Mouse (Mus musculus) limb, embryonic 15.5 days (tissue): ENCODE measurements around the gene Ephb2. TPM values are rescaled to one million over a fixed set of nuclear protein-coding genes. Genes with fewer than 3 reads are reported as not detected.

Experiments
- ATAC-seq: fragments of 200-750 bp; cut with Nextera tagmentation; 2 replicates; pipeline ENCODE4 v1.8.0; 2017; ENCODE audit warnings: low read depth, moderate TSS enrichment; ENCODE audit not compliant: insufficient number of reproducible peaks, low FRiP score, low TSS enrichment
- H3K27ac ChIP-seq: fragments of 300-500 bp; sonication (generic); 2 replicates; pipeline ENCODE4 v1.5.1; 2015; ENCODE audit warnings: moderate library complexity, mild to moderate bottlenecking, inconsistent platforms
- H3K27me3 ChIP-seq: fragments of 300-500 bp; sonication (generic); 2 replicates; pipeline ENCODE4 v1.6.1; 2015; ENCODE audit warnings: inconsistent platforms
- H3K36me3 ChIP-seq: fragments of 300-500 bp; sonication (generic); 2 replicates; pipeline ENCODE4 v1.6.1; 2015; ENCODE audit warnings: inconsistent platforms
- H3K4me1 ChIP-seq: fragments of 300-500 bp; sonication (generic); 2 replicates; pipeline ENCODE4 v1.6.1; 2015; ENCODE audit warnings: inconsistent platforms
- H3K4me2 ChIP-seq: fragments of 300-500 bp; sonication (generic); 2 replicates; pipeline ENCODE4 v1.6.1; 2015; ENCODE audit warnings: mild to moderate bottlenecking, inconsistent platforms
- H3K4me3 ChIP-seq: fragments of 300-500 bp; sonication (generic); 2 replicates; pipeline ENCODE4 v1.5.1; 2015; ENCODE audit warnings: mild to moderate bottlenecking, inconsistent platforms
- H3K9ac ChIP-seq: fragments of 300-500 bp; sonication (generic); 2 replicates; pipeline ENCODE4 v1.6.1; 2015; ENCODE audit warnings: inconsistent platforms
- H3K9me3 ChIP-seq: fragments of 300-500 bp; sonication (generic); 2 replicates; pipeline ENCODE4 v1.6.1; 2016; ENCODE audit warnings: inconsistent platforms
- WGBS: fragments of 180-500 bp; shearing (Covaris S2); methylation state at CpG from one replicate; pipeline ENCODE4 v1.1.7; 2015; 5-methylcytosine and 5-hydroxymethylcytosine counted together
- polyA plus RNA-seq: library from polyadenylated mRNA; unstranded; fragments of >200 nt; fragmentation: Nextera tagmentation; extraction: Ambion mirVana; gene quantifications from 2 replicates; pipeline ENCODE4 v1.2.1, GENCODE M21; 2015

The Ephb2 gene
- polyA plus RNA-seq, 1 experiment from 2014 or later = 11.3 TPM

DNA sequence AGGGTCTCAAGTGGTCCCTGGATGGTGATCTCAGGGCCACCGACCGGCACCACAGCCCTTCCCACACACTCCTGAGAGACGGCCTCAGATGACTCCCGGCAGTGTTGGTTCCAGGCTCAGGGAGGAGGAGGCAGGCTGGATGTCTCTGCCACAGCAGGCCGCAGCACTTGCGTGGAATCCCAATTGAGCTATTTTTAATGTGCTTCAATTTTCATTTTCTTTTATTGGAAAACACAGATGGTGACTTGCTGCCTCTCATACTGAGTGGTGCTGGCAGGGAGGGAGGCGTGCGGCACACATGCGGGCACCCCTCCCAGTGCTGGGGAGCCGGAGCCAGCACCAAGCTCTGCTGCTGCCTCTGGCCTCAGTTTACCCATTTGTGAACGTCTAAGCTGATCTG, 42.5 kb downstream of the Ephb2 start:
- Histone ChIP-seq H3K9ac (no peak overlapping the region), H3K36me3 (no peaks in the 10 kb centered on the region), H3K9me3 (no peaks in the 10 kb centered on the region), H3K27me3 (0 out of 2 replicates have a peak, but pooled peaks cover 2% of the 10 kb centered on the region), H3K4me3 (no peak overlapping the region), H3K4me1 (peaks cover 53% of the 10 kb centered on the region), H3K27ac (no peak overlapping the region), H3K4me2 (no peak overlapping the region)
- ATAC-seq = no peak
- WGBS = 59% methylated on average over 11 of the region's 11 CpGs

DNA sequence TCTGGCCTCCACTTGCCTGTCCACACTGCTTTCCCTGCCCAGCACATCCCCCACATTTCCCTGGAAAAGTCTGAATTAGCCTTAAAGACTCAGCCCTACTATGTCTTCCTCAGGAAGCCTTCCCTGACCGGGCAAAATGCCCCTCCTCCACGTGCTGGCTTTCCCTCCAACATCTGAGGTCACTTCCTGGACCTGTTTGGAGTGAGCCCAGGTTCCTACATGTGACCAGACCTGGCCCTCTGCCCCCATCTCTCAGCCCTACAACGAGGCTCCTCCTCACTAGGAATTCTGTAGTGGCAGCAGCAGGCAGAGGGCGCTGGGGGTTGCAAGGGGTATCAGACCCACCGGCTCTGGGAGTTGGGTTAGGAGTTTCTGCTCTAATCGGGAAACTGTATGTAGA, 46.0 kb downstream of the Ephb2 start:
- WGBS = 57% methylated on average over 6 of the region's 6 CpGs
- H3K4me2 ChIP-seq = no peak overlapping the region
- ATAC-seq = no peak

DNA sequence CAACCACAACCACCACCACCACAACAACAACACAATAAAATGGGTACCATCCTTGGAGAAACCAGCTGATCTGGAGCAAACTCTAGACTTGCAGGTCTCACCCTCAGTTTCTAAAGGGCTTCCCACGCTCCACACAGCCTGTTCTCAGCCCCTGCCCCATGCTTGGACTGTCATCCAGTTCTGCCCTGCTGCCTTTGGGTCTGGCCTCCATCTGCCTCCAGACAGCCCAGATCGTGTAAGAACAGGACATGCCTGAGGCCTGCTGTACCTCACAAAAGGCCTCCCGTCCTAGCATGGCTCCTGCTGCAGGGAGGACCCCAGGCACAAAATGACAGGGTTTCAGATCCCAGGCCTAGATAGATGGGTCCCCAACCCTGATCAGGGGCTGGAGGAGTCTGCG, 48.4 kb downstream of the Ephb2 start:
- WGBS = 54% methylated on average over 4 of the region's 4 CpGs
- Histone ChIP-seq H3K9me3 (no peaks in the 10 kb centered on the region), H3K27me3 (0 out of 2 replicates have a peak, but pooled peaks cover 2% of the 10 kb centered on the region), H3K36me3 (no peaks in the 10 kb centered on the region), H3K27ac (no peak overlapping the region), H3K4me1 (peaks cover 50% of the 10 kb centered on the region), H3K4me2 (no peak overlapping the region), H3K9ac (no peak overlapping the region), H3K4me3 (no peak overlapping the region)
- ATAC-seq = no peak

More for the DNA sequence above, 46.0 kb downstream of the Ephb2 start:
- 0 out of 2 replicates have a peak, but pooled peaks cover 2% of the 10 kb centered on the region for H3K27me3 ChIP-seq
- H3K27ac ChIP-seq = no peak overlapping the region
- peaks cover 52% of the 10 kb centered on the region for H3K4me1 ChIP-seq
- no peaks in the 10 kb centered on the region for H3K36me3 ChIP-seq
- no peak overlapping the region for H3K9ac ChIP-seq
- no peak overlapping the region for H3K4me3 ChIP-seq
- H3K9me3 ChIP-seq = no peaks in the 10 kb centered on the region

DNA sequence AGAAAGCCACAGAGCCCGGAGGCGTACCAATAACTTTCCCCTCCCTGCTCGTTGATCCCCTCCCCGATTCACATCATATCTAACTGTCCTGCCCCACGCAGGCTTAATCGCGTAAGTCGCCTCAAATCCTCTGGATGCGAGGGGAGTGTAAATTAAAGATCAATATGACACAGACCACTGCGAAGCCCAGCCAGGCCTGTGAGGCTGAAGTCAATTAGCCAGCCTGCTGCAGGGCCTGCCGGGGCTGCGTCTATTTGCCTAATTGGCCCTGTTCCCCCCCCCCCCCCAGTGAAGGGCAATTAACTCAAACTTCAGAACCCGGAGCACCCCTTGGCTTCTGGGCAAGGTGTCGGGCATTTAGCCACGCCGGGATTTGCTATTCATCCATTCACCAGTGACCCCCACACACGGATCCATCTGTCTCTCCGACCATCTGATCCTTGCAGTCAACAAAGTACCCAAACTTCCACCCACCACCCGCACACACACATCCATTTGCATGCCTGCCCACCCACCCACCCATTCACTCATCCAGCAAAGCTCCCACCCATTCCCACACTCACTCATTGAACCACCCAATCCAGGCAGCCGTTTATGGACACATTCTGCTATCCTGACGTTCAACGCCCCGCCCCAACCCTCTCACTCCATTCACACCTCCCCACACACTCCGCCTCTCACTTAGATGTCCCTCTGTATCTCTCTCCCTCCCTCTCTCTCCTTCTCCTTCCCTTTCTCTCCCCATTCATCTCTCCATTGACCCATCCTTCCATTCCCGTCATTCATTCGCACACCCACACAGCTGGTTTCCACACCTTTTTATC, 49.1 kb downstream of the Ephb2 start:
- no peak overlapping the region for H3K9ac ChIP-seq
- H3K36me3 ChIP-seq = no peaks in the 10 kb centered on the region
- ATAC-seq = no peak
- no peak overlapping the region for H3K4me2 ChIP-seq
- WGBS = 42% methylated on average over 26 of the region's 26 CpGs
- 0 out of 2 replicates have a peak, but pooled peaks cover 2% of the 10 kb centered on the region for H3K27me3 ChIP-seq
- H3K4me1 ChIP-seq = peaks cover 53% of the 10 kb centered on the region
- no peak overlapping the region for H3K4me3 ChIP-seq
- H3K9me3 ChIP-seq = no peaks in the 10 kb centered on the region
- no peak overlapping the region for H3K27ac ChIP-seq

DNA sequence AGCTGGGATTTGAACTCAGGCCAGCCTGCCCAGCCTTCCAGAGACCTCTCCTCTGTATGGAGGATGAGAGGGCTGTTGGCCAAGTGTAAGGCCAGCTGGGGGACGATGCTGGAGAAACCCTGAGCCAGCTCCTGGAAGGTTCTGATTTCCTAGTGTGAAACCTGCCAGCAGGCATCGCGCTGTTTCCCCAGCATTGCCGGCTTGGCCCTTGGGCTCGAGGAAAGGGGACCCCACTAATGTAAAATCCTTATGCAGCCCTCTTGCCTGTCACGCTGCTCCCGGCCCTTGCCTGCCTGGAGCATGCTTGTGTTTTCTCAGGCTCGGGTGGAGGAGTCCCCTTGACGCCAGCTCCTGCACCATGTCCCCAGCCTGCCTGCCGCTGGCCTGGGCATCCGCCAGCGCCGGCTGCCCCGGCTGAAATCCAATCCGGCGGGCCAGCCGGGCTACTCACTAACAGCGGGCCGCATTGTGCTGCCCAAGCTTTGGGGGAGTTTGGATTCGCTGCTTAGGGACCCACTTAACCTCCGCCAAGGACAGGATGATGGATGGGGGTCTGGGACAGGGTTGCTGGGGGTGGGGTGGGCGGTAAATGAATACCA, 52.1 kb downstream of the Ephb2 start:
- Histone ChIP-seq H3K27ac (peak overlapping the region; percentile 78), H3K9me3 (no peaks in the 10 kb centered on the region), H3K4me3 (no peak overlapping the region), H3K4me1 (peaks cover 65% of the 10 kb centered on the region), H3K36me3 (no peaks in the 10 kb centered on the region), H3K9ac (no peak overlapping the region), H3K27me3 (0 out of 2 replicates have a peak, but pooled peaks cover 2% of the 10 kb centered on the region), H3K4me2 (0 out of 2 replicates have a peak overlapping the region, but pooled peaks have one; percentile 1)
- WGBS = 25% methylated on average over 22 of the region's 22 CpGs
- ATAC-seq = peak; percentile 46; the same call in 1 of the 2 replicates

DNA sequence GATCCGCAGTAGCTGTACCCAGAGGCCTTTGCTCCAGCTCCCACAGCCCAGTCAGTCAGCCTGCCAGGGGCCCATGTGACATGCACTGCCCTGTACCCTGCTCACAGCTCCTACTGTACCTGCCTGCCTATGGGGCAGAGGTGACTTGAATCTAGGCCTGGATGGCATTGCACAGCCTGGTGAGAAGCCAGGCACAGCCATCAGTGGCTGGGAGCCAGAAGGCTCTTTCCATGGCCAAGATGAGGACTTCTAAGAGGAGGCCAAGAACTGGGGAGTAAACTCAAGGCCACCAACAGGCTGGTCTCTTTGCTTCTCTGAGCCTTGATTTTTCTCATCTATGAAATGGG, 53.2 kb downstream of the Ephb2 start:
- 94% methylated on average over 1 of the region's 1 CpGs for WGBS
- H3K9ac ChIP-seq = no peak overlapping the region

GRCm38 (mm10) chr4:136781868-136782578, 53.8 kb downstream of the Ephb2 start:
- H3K27me3 ChIP-seq = no peaks in the 10 kb centered on the region
- H3K36me3 ChIP-seq = no peaks in the 10 kb centered on the region
- H3K4me1 ChIP-seq = peaks cover 71% of the 10 kb centered on the region
- no peak overlapping the region for H3K4me3 ChIP-seq
- no peaks in the 10 kb centered on the region for H3K9me3 ChIP-seq
- no peak; the same call in 1 of the 2 replicates for ATAC-seq
- 0 out of 2 replicates have a peak overlapping the region, but pooled peaks have one; percentile 2 for H3K4me2 ChIP-seq
- H3K27ac ChIP-seq = peak overlapping the region; percentile 70
- 41% methylated on average over 13 of the region's 13 CpGs for WGBS
- H3K9ac ChIP-seq = no peak overlapping the region

More for the DNA sequence above, 53.2 kb downstream of the Ephb2 start:
- ATAC-seq = no peak
- H3K27me3 ChIP-seq = no peaks in the 10 kb centered on the region
- H3K4me3 ChIP-seq = no peak overlapping the region
- peak overlapping the region; percentile 70 for H3K27ac ChIP-seq
- H3K4me1 ChIP-seq = peaks cover 71% of the 10 kb centered on the region
- no peaks in the 10 kb centered on the region for H3K9me3 ChIP-seq
- H3K36me3 ChIP-seq = no peaks in the 10 kb centered on the region
- H3K4me2 ChIP-seq = no peak overlapping the region

DNA sequence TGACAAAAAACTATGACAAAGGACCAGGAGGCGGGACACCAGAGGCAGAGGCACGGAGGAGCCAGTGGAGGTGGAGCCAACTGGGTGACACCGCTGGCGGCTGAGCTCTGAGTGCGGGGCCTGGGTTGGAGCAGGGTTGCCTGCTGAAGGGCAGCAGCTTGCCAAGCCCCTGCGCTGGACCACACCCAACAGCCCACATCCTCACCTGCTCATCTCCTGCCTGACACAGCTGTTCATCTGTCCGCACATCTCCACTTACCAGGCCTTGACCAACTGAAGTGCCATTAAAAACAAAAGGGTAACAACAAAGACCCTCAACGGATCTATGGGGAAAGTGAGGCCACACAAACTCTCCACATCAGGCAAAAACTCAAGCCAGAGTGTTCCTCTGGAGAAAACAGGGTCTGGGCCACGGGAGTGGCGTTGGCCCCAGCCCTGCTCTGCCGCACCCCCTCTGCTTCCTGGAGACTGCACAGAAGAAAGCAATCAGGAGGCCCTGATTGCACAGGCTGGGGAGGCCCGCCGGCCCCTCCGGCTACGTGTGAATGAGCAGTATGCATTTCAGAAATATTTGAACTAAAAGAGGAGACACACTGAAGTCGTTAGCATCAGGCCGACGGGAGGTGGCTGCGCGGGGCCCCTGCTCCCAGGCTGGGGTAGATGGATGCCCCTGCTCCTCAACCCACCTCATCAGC, 55.4 kb downstream of the Ephb2 start:
- no peaks in the 10 kb centered on the region for H3K9me3 ChIP-seq
- H3K4me2 ChIP-seq = peak overlapping the region; percentile 19; the same call in 1 of the 2 replicates
- H3K9ac ChIP-seq = 0 out of 2 replicates have a peak overlapping the region, but pooled peaks have one; percentile 11
- no peaks in the 10 kb centered on the region for H3K27me3 ChIP-seq
- no peak overlapping the region for H3K4me3 ChIP-seq
- peak overlapping the region; percentile 70 for H3K27ac ChIP-seq
- H3K36me3 ChIP-seq = no peaks in the 10 kb centered on the region
- H3K4me1 ChIP-seq = peaks cover 77% of the 10 kb centered on the region
- ATAC-seq = peak; percentile 70
- 27% methylated on average over 20 of the region's 20 CpGs for WGBS

- Histone ChIP-seq H3K4me2 (no peak overlapping the region), H3K9ac (no peak overlapping the region), H3K9me3 (no peaks in the 10 kb centered on the region), H3K36me3 (no peaks in the 10 kb centered on the region), H3K4me3 (no peak overlapping the region), H3K4me1 (peaks cover 75% of the 10 kb centered on the region), H3K27me3 (no peaks in the 10 kb centered on the region), H3K27ac (no peak overlapping the region)
- ATAC-seq = no peak
- WGBS = 69% methylated on average over 11 of the region's 11 CpGs
These were observed 56.6 kb downstream of the Ephb2 start for GRCm38 (mm10) chr4:136779156-136779555.

GRCm38 (mm10) chr4:136776471-136776892, 59.3 kb downstream of the Ephb2 start:
- Histone ChIP-seq H3K4me2 (no peak overlapping the region), H3K9me3 (no peaks in the 10 kb centered on the region), H3K27me3 (no peaks in the 10 kb centered on the region), H3K4me1 (peaks cover 52% of the 10 kb centered on the region), H3K36me3 (peaks cover under 1% of the 10 kb centered on the region; the same call in 1 of the 2 replicates), H3K9ac (no peak overlapping the region), H3K27ac (no peak overlapping the region), H3K4me3 (no peak overlapping the region)
- WGBS = 22% methylated on average over 9 of the region's 9 CpGs
- ATAC-seq = no peak

GRCm38 (mm10) chr4:136775903-136776302, 59.9 kb downstream of the Ephb2 start:
- H3K36me3 ChIP-seq = peaks cover 6% of the 10 kb centered on the region; the same call in 1 of the 2 replicates
- no peak for ATAC-seq
- H3K9me3 ChIP-seq = no peaks in the 10 kb centered on the region
- H3K4me2 ChIP-seq = no peak overlapping the region
- no peak overlapping the region for H3K9ac ChIP-seq
- H3K27ac ChIP-seq = no peak overlapping the region
- H3K27me3 ChIP-seq = no peaks in the 10 kb centered on the region
- H3K4me3 ChIP-seq = no peak overlapping the region
- WGBS = 74% methylated on average over 2 of the region's 2 CpGs
- peaks cover 47% of the 10 kb centered on the region for H3K4me1 ChIP-seq
